Mouse (Mus musculus): Measurements from ENCODE around the gene Vmn1r188. TPM values are rescaled to one million over a fixed set of nuclear protein-coding genes. Genes with fewer than 3 reads are reported as not detected.

Gene Vmn1r188
- polyA plus RNA-seq, 1 experiment, result not detected

Other genes starting within 250 kb of the Vmn1r188 start
- gene Zfp184, start 139.3 kb upstream of the Vmn1r188 start, polyA plus RNA-seq (2012; ENCODE audit: insufficient read depth, insufficient read length, missing spikeins), result not detected in 2 replicates
- not detected in 2 replicates for gene Pom121l2, start 103.2 kb upstream of the Vmn1r188 start, polyA plus RNA-seq (2012; ENCODE audit: insufficient read depth, insufficient read length, missing spikeins)
- gene Prss16, start 74.7 kb upstream of the Vmn1r188 start, polyA plus RNA-seq (2012; ENCODE audit: insufficient read depth, insufficient read length, missing spikeins), result not detected in 2 replicates
- not detected in 2 replicates for gene Hist1h2ah, start 48.9 kb upstream of the Vmn1r188 start, polyA plus RNA-seq (2012; ENCODE audit: insufficient read depth, insufficient read length, missing spikeins)
- not detected in 2 replicates for gene Hist1h2bk, start 48.6 kb upstream of the Vmn1r188 start, polyA plus RNA-seq (2012; ENCODE audit: insufficient read depth, insufficient read length, missing spikeins)
- gene Hist1h4i, start 43.1 kb upstream of the Vmn1r188 start, polyA plus RNA-seq (2012; ENCODE audit: insufficient read depth, insufficient read length, missing spikeins), result 1.9 and 6.6 TPM in 2 replicates
- gene Hist1h2ag, start 41.5 kb upstream of the Vmn1r188 start, polyA plus RNA-seq (2012; ENCODE audit: insufficient read depth, insufficient read length, missing spikeins), result not detected in 2 replicates
- not detected in 2 replicates for gene Hist1h2bj, start 41.2 kb upstream of the Vmn1r188 start, polyA plus RNA-seq (2012; ENCODE audit: insufficient read depth, insufficient read length, missing spikeins)
- gene Vmn1r189, start 21.4 kb downstream of the Vmn1r188 start, polyA plus RNA-seq (2012; ENCODE audit: insufficient read depth, insufficient read length, missing spikeins), result not detected in 2 replicates
- not detected in 2 replicates for gene Vmn1r191, start 99.5 kb downstream of the Vmn1r188 start, polyA plus RNA-seq (2012; ENCODE audit: insufficient read depth, insufficient read length, missing spikeins)
- gene Vmn1r192, start 106.7 kb downstream of the Vmn1r188 start, polyA plus RNA-seq (2012; ENCODE audit: insufficient read depth, insufficient read length, missing spikeins), result not detected in 2 replicates
- not detected in 2 replicates for gene Vmn1r193, start 138.7 kb downstream of the Vmn1r188 start, polyA plus RNA-seq (2012; ENCODE audit: insufficient read depth, insufficient read length, missing spikeins)
- gene Vmn1r194, start 159.8 kb downstream of the Vmn1r188 start, polyA plus RNA-seq (2012; ENCODE audit: insufficient read depth, insufficient read length, missing spikeins), result not detected in 2 replicates
- gene Vmn1r195, start 186.1 kb downstream of the Vmn1r188 start, polyA plus RNA-seq (2012; ENCODE audit: insufficient read depth, insufficient read length, missing spikeins), result not detected in 2 replicates
- gene Vmn1r196, start 205.5 kb downstream of the Vmn1r188 start, polyA plus RNA-seq (2012; ENCODE audit: insufficient read depth, insufficient read length, missing spikeins), result not detected in 2 replicates
- gene Vmn1r197, start 240.1 kb downstream of the Vmn1r188 start, polyA plus RNA-seq (2012; ENCODE audit: insufficient read depth, insufficient read length, missing spikeins), result not detected in 2 replicates

Measured in brown adipose tissue, adult 24 weeks (tissue).